Mouse (Mus musculus) forebrain, embryonic 15.5 days (tissue): ENCODE data around the gene Thy1. TPM values are rescaled to one million over a fixed set of nuclear protein-coding genes. Genes with fewer than 3 reads are reported as not detected.
A peak's percentile ranks its signal among the peaks of the same experiment; 100 is the strongest.

ENCODE experiments used
- ATAC-seq: fragments of 200-750 bp; cut with Nextera tagmentation; replicated peaks from 2 replicates; pipeline ENCODE4 v1.8.0; 2017; ENCODE audit warnings: mild to moderate bottlenecking, moderate TSS enrichment, moderate library complexity
- H3K27ac ChIP-seq: fragments of 300-500 bp; sonication (generic); replicated peaks from 2 replicates; pipeline ENCODE4 v1.5.1; 2015; ENCODE audit warnings: mild to moderate bottlenecking, inconsistent platforms
- H3K27me3 ChIP-seq: fragments of 300-500 bp; sonication (generic); 2 replicates; pipeline ENCODE4 v1.6.1; 2015; ENCODE audit warnings: inconsistent platforms
- H3K36me3 ChIP-seq: fragments of 300-500 bp; sonication (generic); 2 replicates; pipeline ENCODE4 v1.6.1; 2015; ENCODE audit warnings: mild to moderate bottlenecking, inconsistent platforms
- H3K4me1 ChIP-seq: fragments of 300-500 bp; sonication (generic); 2 replicates; pipeline ENCODE4 v1.6.1; 2015; ENCODE audit warnings: inconsistent platforms
- H3K4me2 ChIP-seq: fragments of 300-500 bp; sonication (generic); replicated peaks from 2 replicates; pipeline ENCODE4 v1.6.1; 2015; ENCODE audit warnings: mild to moderate bottlenecking, inconsistent platforms
- H3K4me3 ChIP-seq: fragments of 300-500 bp; sonication (generic); 2 replicates; pipeline ENCODE4 v1.5.1; 2015; ENCODE audit warnings: mild to moderate bottlenecking, inconsistent platforms
- H3K9ac ChIP-seq: fragments of 300-500 bp; sonication (generic); replicated peaks from 2 replicates; pipeline ENCODE4 v1.6.1; 2015; ENCODE audit warnings: mild to moderate bottlenecking, inconsistent platforms
- H3K9me3 ChIP-seq: fragments of 300-500 bp; sonication (generic); 2 replicates; pipeline ENCODE4 v1.6.1; 2016; ENCODE audit warnings: inconsistent platforms
- WGBS: fragments of 180-500 bp; shearing (Covaris S2); methylation state at CpG from one replicate; pipeline ENCODE4 v1.1.7; 2015; ENCODE audit warnings: mixed read lengths; 5-methylcytosine and 5-hydroxymethylcytosine counted together
- polyA plus RNA-seq: library from polyadenylated mRNA; unstranded; fragments of >200 nt; fragmentation: Nextera tagmentation; extraction: Ambion mirVana; gene quantifications from 2 replicates; pipeline ENCODE4 v1.2.1, GENCODE M21; 2015

Thy1 gene
- 3.2 and 3.7 TPM in 2 replicates for polyA plus RNA-seq

GRCm38 (mm10) chr9:44042836-44043707 lies at the start of gene Thy1:
TSS of gene Thy1 (plus strand) at chr9:44043384.
- Histone ChIP-seq H3K27ac (no peak within 1 kb of the TSS), H3K4me1 (peaks cover 20% of the 10 kb centered on the region), H3K9me3 (no peaks in the 10 kb centered on the region), H3K27me3 (peaks cover 18% of the 10 kb centered on the region), H3K36me3 (no peaks in the 10 kb centered on the region), H3K4me3 (peak within 1 kb of the TSS; percentile 39), H3K4me2 (peak within 1 kb of the TSS; percentile 60), H3K9ac (peak within 1 kb of the TSS; percentile 34)
- WGBS, result under 1% methylated on average over 29 of the region's 30 CpGs
- ATAC-seq, result peak; percentile 75; the same call in 1 of the 2 replicates

- WGBS, result 62% methylated on average over 2 of the region's 2 CpGs
These were observed 45.5 kb upstream of the Thy1 start for GRCm38 (mm10) chr9:43997681-43998080.

GRCm38 (mm10) chr9:43998851-43999250 lies 44.3 kb upstream of the Thy1 start:
- ATAC-seq, result no peak
- Histone ChIP-seq H3K36me3 (no peaks in the 10 kb centered on the region), H3K4me3 (no peak overlapping the region), H3K4me1 (0 out of 2 replicates have a peak, but pooled peaks cover 3% of the 10 kb centered on the region), H3K27ac (no peak overlapping the region), H3K27me3 (no peaks in the 10 kb centered on the region), H3K9me3 (no peaks in the 10 kb centered on the region), H3K4me2 (no peak overlapping the region), H3K9ac (no peak overlapping the region)
- 71% methylated on average over 4 of the region's 4 CpGs for WGBS

More at GRCm38 (mm10) chr9:43997681-43998080, 45.5 kb upstream of the Thy1 start:
- 0 out of 2 replicates have a peak, but pooled peaks cover 3% of the 10 kb centered on the region for H3K4me1 ChIP-seq
- H3K27ac ChIP-seq, result no peak overlapping the region
- no peak overlapping the region for H3K9ac ChIP-seq
- no peak overlapping the region for H3K4me2 ChIP-seq
- no peaks in the 10 kb centered on the region for H3K9me3 ChIP-seq
- H3K27me3 ChIP-seq, result no peaks in the 10 kb centered on the region
- no peaks in the 10 kb centered on the region for H3K36me3 ChIP-seq
- no peak for ATAC-seq
- no peak overlapping the region for H3K4me3 ChIP-seq

- H3K36me3 ChIP-seq, result no peaks in the 10 kb centered on the region
- H3K9me3 ChIP-seq, result no peaks in the 10 kb centered on the region
- 51% methylated on average over 3 of the region's 3 CpGs for WGBS
- H3K9ac ChIP-seq, result no peak overlapping the region
- peak overlapping the region; percentile 74 for H3K27ac ChIP-seq
- 0 out of 2 replicates have a peak, but pooled peaks cover 9% of the 10 kb centered on the region for H3K4me1 ChIP-seq
- H3K27me3 ChIP-seq, result no peaks in the 10 kb centered on the region
- H3K4me2 ChIP-seq, result no peak overlapping the region
- H3K4me3 ChIP-seq, result no peak overlapping the region
- ATAC-seq, result no peak
These were observed 38.8 kb upstream of the Thy1 start for GRCm38 (mm10) chr9:44004362-44004761.

GRCm38 (mm10) chr9:44005305-44005704 lies 37.9 kb upstream of the Thy1 start:
- no peak for ATAC-seq
- Histone ChIP-seq H3K27me3 (no peaks in the 10 kb centered on the region), H3K27ac (no peak overlapping the region), H3K9ac (no peak overlapping the region), H3K4me3 (no peak overlapping the region), H3K4me2 (no peak overlapping the region), H3K9me3 (no peaks in the 10 kb centered on the region), H3K36me3 (no peaks in the 10 kb centered on the region), H3K4me1 (0 out of 2 replicates have a peak, but pooled peaks cover 9% of the 10 kb centered on the region)
- WGBS, result 90% methylated on average over 3 of the region's 3 CpGs

- no peaks in the 10 kb centered on the region for H3K36me3 ChIP-seq
- H3K27ac ChIP-seq, result no peak overlapping the region
- H3K9me3 ChIP-seq, result no peaks in the 10 kb centered on the region
- no peaks in the 10 kb centered on the region for H3K27me3 ChIP-seq
- H3K4me3 ChIP-seq, result no peak overlapping the region
- no peak overlapping the region for H3K9ac ChIP-seq
- no peak overlapping the region for H3K4me2 ChIP-seq
- no peak for ATAC-seq
- 0 out of 2 replicates have a peak, but pooled peaks cover 9% of the 10 kb centered on the region for H3K4me1 ChIP-seq
- WGBS, result 75% methylated on average over 2 of the region's 2 CpGs
These were observed 35.9 kb upstream of the Thy1 start for GRCm38 (mm10) chr9:44007323-44007722.

GRCm38 (mm10) chr9:44007991-44008390 lies 35.2 kb upstream of the Thy1 start:
- H3K4me1 ChIP-seq, result peaks cover 14% of the 10 kb centered on the region; the same call in 1 of the 2 replicates
- WGBS, result 57% methylated on average over 3 of the region's 3 CpGs
- H3K4me3 ChIP-seq, result no peak overlapping the region
- no peaks in the 10 kb centered on the region for H3K36me3 ChIP-seq
- H3K9me3 ChIP-seq, result no peaks in the 10 kb centered on the region
- H3K27me3 ChIP-seq, result no peaks in the 10 kb centered on the region
- ATAC-seq, result no peak
- H3K4me2 ChIP-seq, result no peak overlapping the region
- no peak overlapping the region for H3K9ac ChIP-seq
- H3K27ac ChIP-seq, result no peak overlapping the region

- no peak for ATAC-seq
- H3K27ac ChIP-seq, result no peak overlapping the region
- no peaks in the 10 kb centered on the region for H3K9me3 ChIP-seq
- no peaks in the 10 kb centered on the region for H3K27me3 ChIP-seq
- H3K4me1 ChIP-seq, result peaks cover 7% of the 10 kb centered on the region; the same call in 1 of the 2 replicates
- H3K4me3 ChIP-seq, result no peak overlapping the region
- H3K9ac ChIP-seq, result no peak overlapping the region
- 87% methylated on average over 3 of the region's 3 CpGs for WGBS
- H3K36me3 ChIP-seq, result no peaks in the 10 kb centered on the region
- H3K4me2 ChIP-seq, result no peak overlapping the region
These were observed 32.3 kb upstream of the Thy1 start for GRCm38 (mm10) chr9:44010900-44011299.

GRCm38 (mm10) chr9:44011668-44012067 lies 31.5 kb upstream of the Thy1 start:
- Histone ChIP-seq H3K27ac (no peak overlapping the region), H3K4me3 (no peak overlapping the region), H3K4me1 (peaks cover 12% of the 10 kb centered on the region), H3K36me3 (no peaks in the 10 kb centered on the region), H3K4me2 (no peak overlapping the region), H3K9me3 (no peaks in the 10 kb centered on the region), H3K27me3 (no peaks in the 10 kb centered on the region), H3K9ac (no peak overlapping the region)
- 87% methylated on average over 5 of the region's 5 CpGs for WGBS
- ATAC-seq, result no peak

GRCm38 (mm10) chr9:44012164-44012563 lies 31.0 kb upstream of the Thy1 start:
- Histone ChIP-seq H3K9ac (no peak overlapping the region), H3K9me3 (no peaks in the 10 kb centered on the region), H3K36me3 (no peaks in the 10 kb centered on the region), H3K4me2 (no peak overlapping the region), H3K27ac (no peak overlapping the region), H3K27me3 (no peaks in the 10 kb centered on the region), H3K4me1 (peaks cover 12% of the 10 kb centered on the region), H3K4me3 (no peak overlapping the region)
- 75% methylated on average over 6 of the region's 6 CpGs for WGBS
- no peak for ATAC-seq

GRCm38 (mm10) chr9:44012761-44013301 lies 30.4 kb upstream of the Thy1 start:
- no peak overlapping the region for H3K9ac ChIP-seq
- H3K27ac ChIP-seq, result no peak overlapping the region
- no peak overlapping the region for H3K4me3 ChIP-seq
- H3K4me1 ChIP-seq, result peaks cover 12% of the 10 kb centered on the region
- H3K4me2 ChIP-seq, result no peak overlapping the region
- no peaks in the 10 kb centered on the region for H3K27me3 ChIP-seq
- H3K36me3 ChIP-seq, result no peaks in the 10 kb centered on the region
- ATAC-seq, result no peak
- 36% methylated on average over 8 of the region's 8 CpGs for WGBS
- no peaks in the 10 kb centered on the region for H3K9me3 ChIP-seq

GRCm38 (mm10) chr9:44013781-44014180 lies 29.4 kb upstream of the Thy1 start:
- no peak for ATAC-seq
- H3K4me1 ChIP-seq, result peaks cover 12% of the 10 kb centered on the region
- H3K27ac ChIP-seq, result no peak overlapping the region
- H3K4me3 ChIP-seq, result no peak overlapping the region
- no peaks in the 10 kb centered on the region for H3K27me3 ChIP-seq
- no peaks in the 10 kb centered on the region for H3K9me3 ChIP-seq
- no peak overlapping the region for H3K4me2 ChIP-seq
- no peak overlapping the region for H3K9ac ChIP-seq
- 69% methylated on average over 6 of the region's 6 CpGs for WGBS
- H3K36me3 ChIP-seq, result no peaks in the 10 kb centered on the region
